Mouse (Mus musculus) kidney, adult 2 months (tissue): Measurements from ENCODE around the gene Ankrd2. TPM values are rescaled to one million over a fixed set of nuclear protein-coding genes. Genes with fewer than 3 reads are reported as not detected.

Experiments
- DNase-seq: peaks from one replicate; pipeline ENCODE4 v3.0.0; 2021
- H3K27ac ChIP-seq: fragments of 200-500 bp; 2 replicates; pipeline ENCODE4 v1.5.1; 2012; ENCODE audit warnings: low read depth, low read length, control low read depth, inconsistent platforms; ENCODE audit not compliant: insufficient read depth
- H3K27me3 ChIP-seq: fragments of 200-500 bp; replicated peaks from 2 replicates; pipeline ENCODE4 v1.6.1; 2012; ENCODE audit warnings: mild to moderate bottlenecking, moderate library complexity, low read length, inconsistent platforms; ENCODE audit not compliant: control insufficient read depth, insufficient read depth
- H3K36me3 ChIP-seq: fragments of 200-500 bp; 2 replicates; pipeline ENCODE4 v1.6.1; 2012; ENCODE audit warnings: mild to moderate bottlenecking, moderate library complexity, low read length, inconsistent platforms; ENCODE audit not compliant: control insufficient read depth, insufficient read depth
- H3K4me1 ChIP-seq: fragments of 200-500 bp; 2 replicates; pipeline ENCODE4 v1.6.1; 2011; ENCODE audit warnings: low read length; ENCODE audit not compliant: control insufficient read depth, insufficient read depth
- H3K4me3 ChIP-seq: fragments of 200-500 bp; 2 replicates; pipeline ENCODE4 v1.5.1; 2011; ENCODE audit warnings: mild to moderate bottlenecking, low read depth, low read length, control low read depth; ENCODE audit not compliant: insufficient read depth
- CTCF ChIP-seq: fragments of 200-500 bp; conservative IDR thresholded peaks from 2 replicates; pipeline ENCODE4 v1.5.1; 2011; ENCODE audit warnings: low read depth, mild to moderate bottlenecking, control low read depth, low read length, moderate library complexity, mixed read lengths; ENCODE audit not compliant: insufficient read depth, insufficient read length
- POLR2A ChIP-seq: fragments of 200-500 bp; IDR thresholded peaks from one replicate; pipeline ENCODE4 v1.6.1; 2011; ENCODE audit warnings: low read depth, low read length, control low read depth
- WGBS: fragments of 180-500 bp; shearing (Covaris S2); methylation state at CpG from one replicate; pipeline ENCODE4 v1.1.7; 2018; 5-methylcytosine and 5-hydroxymethylcytosine counted together
- polyA plus RNA-seq: library from polyadenylated mRNA; depleted of rRNA; stranded (reverse); fragments of >200 nt; gene quantifications from 2 replicates; pipeline ENCODE4 v1.2.3, GENCODE M21; 2012

Gene Ankrd2
- polyA plus RNA-seq, 1 experiment, result 2.2 TPM

DNA sequence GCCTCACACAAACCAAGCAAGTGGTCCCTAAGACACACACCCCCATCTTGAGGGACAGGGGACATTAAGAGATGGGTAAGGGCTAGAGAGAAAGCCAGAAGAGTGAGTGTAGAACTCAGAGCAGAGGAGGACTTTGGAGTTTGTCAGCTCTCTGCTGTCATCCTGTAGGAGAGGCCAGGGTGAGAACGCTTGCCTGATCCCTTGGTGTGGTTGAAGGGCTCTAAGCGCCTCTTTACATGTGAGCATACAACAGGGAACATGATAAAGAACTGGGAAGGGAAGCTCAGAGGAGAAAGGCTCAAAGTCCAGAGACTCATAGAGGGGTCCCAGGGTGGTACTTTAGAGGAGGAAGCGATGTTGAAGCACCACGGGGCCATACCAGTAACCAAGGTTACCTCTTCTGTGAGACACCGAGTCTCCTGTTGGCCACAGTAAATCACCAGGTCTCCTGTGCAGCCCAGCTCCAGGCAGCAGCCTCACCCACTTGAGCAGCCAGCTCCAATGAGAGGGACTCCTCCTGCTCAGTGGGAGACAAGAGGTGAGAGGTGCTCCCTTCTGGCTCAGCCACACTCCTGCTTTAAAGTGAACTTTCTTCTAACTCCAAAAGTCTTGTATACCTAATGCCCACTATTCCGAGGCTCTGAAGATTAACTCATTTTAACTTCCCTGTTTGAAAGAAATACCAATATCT lies 21.1 kb downstream of the Ankrd2 start:
- H3K4me1 ChIP-seq, result peaks cover 42% of the 10 kb centered on the region
- TF ChIP-seq POLR2A (no peak), CTCF (no peak)
- H3K27ac ChIP-seq, result 0 out of 2 replicates have a peak overlapping the region, but pooled peaks have one; percentile 3
- 55% methylated on average over 6 of the region's 6 CpGs for WGBS
- no peaks in the 10 kb centered on the region for H3K36me3 ChIP-seq
- no peak overlapping the region for H3K4me3 ChIP-seq
- no peaks in the 10 kb centered on the region for H3K27me3 ChIP-seq
- peak; percentile 51 for DNase-seq

DNA sequence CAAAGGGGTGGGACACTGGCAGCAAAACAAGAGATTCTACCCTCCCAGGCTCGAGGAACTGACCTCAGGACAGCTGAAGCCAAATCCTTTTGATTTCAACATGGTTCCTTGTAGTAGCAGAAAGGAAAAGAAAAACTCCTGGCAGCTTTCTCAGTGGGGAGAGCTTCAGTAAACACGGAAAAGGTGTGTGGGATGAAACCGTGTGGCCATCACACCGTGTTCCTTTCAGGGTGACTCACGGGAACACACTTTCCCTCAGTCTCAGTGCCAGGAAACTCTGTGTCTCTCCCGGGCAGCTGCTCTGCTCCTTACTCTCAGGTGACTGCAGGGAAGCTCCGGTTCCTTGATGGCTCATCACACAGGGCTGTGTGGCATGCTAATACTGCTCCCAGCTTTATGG lies 22.6 kb downstream of the Ankrd2 start:
- Histone ChIP-seq H3K27me3 (no peaks in the 10 kb centered on the region), H3K4me1 (peaks cover 39% of the 10 kb centered on the region), H3K4me3 (no peak overlapping the region), H3K27ac (peak overlapping the region; percentile 16), H3K36me3 (0 out of 2 replicates have a peak, but pooled peaks cover 2% of the 10 kb centered on the region)
- 33% methylated on average over 7 of the region's 7 CpGs for WGBS
- DNase-seq, result no peak
- TF ChIP-seq POLR2A (no peak), CTCF (no peak)

DNA sequence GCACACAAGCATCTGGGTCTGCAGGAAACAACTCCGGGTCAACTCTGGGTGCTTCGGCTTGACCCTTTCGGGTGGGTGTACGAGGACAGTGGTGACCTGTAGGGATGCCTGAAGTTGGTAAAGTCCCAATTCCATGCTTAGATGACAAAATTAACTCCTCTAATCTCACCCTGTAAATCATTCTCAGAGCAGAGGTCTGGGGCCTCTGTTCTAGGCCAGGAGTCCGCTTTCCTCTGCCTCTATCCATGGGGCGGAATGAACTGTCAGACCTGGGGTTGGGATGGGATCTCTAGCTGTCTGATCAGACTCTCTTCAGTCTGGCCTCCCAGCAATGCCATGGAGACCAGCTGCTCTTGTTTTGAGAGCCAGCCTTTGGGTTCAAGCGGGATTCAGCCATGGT lies 25.6 kb downstream of the Ankrd2 start:
- peak overlapping the region; percentile 80 for H3K27ac ChIP-seq
- H3K4me3 ChIP-seq, result no peak overlapping the region
- no peak for TF ChIP-seq POLR2A
- no peak for TF ChIP-seq CTCF
- peak; percentile 87 for DNase-seq
- H3K4me1 ChIP-seq, result peaks cover 29% of the 10 kb centered on the region
- H3K36me3 ChIP-seq, result 0 out of 2 replicates have a peak, but pooled peaks cover 2% of the 10 kb centered on the region
- no peaks in the 10 kb centered on the region for H3K27me3 ChIP-seq
- WGBS, result 60% methylated on average over 7 of the region's 7 CpGs

DNA sequence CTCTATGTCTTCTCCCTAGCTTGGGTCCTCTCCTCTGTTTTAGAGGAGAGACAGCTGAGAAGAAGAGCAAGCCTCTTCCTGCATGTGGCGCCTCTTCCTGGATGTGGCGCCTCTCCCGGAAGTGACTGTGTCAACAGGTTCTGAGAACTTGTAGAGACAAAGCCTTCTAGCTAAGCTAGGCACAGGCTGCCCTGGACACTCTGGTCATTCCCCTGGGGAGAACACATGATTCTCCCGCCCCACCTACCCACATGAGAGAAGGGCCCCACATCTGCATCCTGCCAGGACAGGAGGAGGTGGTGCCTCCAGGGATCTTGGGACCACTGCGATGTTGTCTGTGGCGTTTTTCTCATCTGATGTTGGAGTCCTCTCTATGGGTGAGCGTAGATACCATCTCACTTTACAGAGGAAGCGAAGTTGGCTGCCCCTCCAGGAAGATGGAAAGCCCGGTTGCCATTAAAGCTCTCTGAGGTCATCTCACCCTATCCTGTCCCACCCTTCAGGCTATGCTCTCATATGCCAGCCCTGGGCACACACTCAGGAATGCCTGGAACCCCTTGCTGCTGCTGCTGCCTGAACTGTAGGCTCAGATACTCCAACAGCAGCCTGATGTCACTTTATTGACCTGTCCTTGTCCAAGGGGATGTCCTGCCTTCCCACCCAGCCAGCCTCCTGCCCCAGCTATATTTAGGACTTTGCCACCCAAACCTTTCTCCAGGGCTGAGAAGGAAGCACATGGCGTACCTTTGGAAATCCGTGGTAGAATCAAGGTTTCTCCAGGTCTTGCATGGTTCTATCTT lies 32.8 kb downstream of the Ankrd2 start:
- WGBS, result 64% methylated on average over 11 of the region's 11 CpGs
- peak overlapping the region; percentile 5; the same call in 1 of the 2 replicates for H3K27ac ChIP-seq
- no peak for TF ChIP-seq POLR2A
- no peak for TF ChIP-seq CTCF
- H3K4me3 ChIP-seq, result no peak overlapping the region
- no peaks in the 10 kb centered on the region for H3K27me3 ChIP-seq
- DNase-seq, result no peak
- H3K36me3 ChIP-seq, result 0 out of 2 replicates have a peak, but pooled peaks cover 2% of the 10 kb centered on the region
- peaks cover 11% of the 10 kb centered on the region for H3K4me1 ChIP-seq

DNA sequence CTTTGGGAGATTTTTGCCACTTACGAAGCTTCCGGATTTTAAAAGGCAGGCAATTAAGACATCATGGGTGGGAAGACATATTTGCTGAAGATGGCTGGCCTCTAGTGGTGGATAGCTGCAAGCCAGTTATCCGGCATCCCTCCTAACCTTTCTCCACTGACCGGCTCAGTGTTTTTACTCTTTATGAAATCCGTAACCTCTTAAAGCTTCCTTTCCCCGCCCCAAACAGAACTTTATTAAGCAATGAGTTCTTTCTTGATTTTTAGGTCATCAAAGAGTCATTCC lies 33.4 kb downstream of the Ankrd2 start:
- Histone ChIP-seq H3K27me3 (no peaks in the 10 kb centered on the region), H3K27ac (0 out of 2 replicates have a peak overlapping the region, but pooled peaks have one; percentile 5), H3K4me1 (peaks cover 11% of the 10 kb centered on the region), H3K4me3 (no peak overlapping the region), H3K36me3 (0 out of 2 replicates have a peak, but pooled peaks cover 2% of the 10 kb centered on the region)
- WGBS, result 32% methylated on average over 6 of the region's 6 CpGs
- DNase-seq, result peak; percentile 64
- no peak for TF ChIP-seq POLR2A
- TF ChIP-seq CTCF, result peak; percentile 65

DNA sequence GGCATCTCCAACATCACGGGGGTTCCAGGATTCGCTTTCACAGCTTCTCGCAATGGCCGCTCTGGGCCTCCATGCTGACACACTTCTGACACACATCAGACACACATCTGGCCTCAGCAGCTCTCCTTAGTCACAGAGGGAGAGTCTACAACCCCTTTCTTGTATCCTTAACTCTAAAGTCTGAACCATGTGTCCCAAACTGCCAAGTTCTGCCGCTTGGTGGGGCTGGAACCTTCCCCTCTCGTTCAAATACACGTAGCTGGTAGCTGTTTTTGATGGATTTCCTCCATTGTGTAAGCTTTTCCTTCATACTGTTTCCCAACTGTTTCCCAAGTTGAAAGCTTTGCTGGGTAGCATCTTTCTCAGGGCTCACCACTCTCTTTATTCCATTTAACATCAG lies 35.4 kb downstream of the Ankrd2 start:
- Histone ChIP-seq H3K4me1 (peaks cover 15% of the 10 kb centered on the region), H3K27me3 (no peaks in the 10 kb centered on the region), H3K36me3 (0 out of 2 replicates have a peak, but pooled peaks cover 2% of the 10 kb centered on the region), H3K27ac (no peak overlapping the region; the same call in 1 of the 2 replicates), H3K4me3 (no peak overlapping the region)
- 72% methylated on average over 7 of the region's 7 CpGs for WGBS
- no peak for DNase-seq
- TF ChIP-seq CTCF (peak; percentile 33), POLR2A (no peak)

DNA sequence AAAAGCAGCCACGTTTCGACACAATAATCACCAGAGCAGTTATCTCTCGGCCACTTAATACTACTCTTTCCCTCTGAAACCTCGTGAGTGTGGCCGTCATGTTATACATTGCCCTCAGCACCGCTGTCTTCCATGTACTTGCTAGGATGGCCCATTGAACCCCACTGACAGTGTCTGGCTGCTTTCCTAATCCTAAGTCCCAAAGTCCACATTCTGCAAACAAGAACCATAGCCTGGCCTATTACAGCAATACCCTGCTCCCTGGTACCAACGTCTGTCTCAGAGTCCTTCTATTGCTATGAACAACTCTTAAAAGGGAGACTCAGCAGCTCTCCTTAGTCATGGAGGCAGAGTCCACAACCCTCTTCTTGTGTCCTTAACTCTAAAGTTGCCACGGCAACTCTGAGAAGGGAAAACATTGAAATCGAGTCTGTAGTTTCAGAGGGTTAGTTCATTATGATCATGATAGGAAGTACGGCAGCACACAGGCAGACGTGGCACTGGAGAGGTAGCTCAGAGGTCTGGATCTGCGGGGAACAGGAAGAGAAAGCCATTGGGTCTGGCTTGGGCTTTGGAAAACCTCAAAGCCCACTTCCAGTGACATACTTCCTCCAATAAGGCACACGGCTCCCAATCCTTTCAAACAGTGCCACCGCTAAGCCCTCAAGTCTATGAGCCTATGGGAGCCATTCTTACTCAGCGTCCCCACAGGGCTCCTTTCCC lies 36.2 kb downstream of the Ankrd2 start:
- Histone ChIP-seq H3K27ac (peak overlapping the region; percentile 96), H3K27me3 (no peaks in the 10 kb centered on the region), H3K4me3 (no peak overlapping the region), H3K4me1 (peaks cover 15% of the 10 kb centered on the region), H3K36me3 (0 out of 2 replicates have a peak, but pooled peaks cover 2% of the 10 kb centered on the region)
- WGBS, result 49% methylated on average over 15 of the region's 15 CpGs
- TF ChIP-seq POLR2A, result no peak
- TF ChIP-seq CTCF, result no peak
- peak; percentile 91 for DNase-seq
